Comparison of ENCODE assay signal across 15 mouse cellular contexts in the genomic region with DNA sequence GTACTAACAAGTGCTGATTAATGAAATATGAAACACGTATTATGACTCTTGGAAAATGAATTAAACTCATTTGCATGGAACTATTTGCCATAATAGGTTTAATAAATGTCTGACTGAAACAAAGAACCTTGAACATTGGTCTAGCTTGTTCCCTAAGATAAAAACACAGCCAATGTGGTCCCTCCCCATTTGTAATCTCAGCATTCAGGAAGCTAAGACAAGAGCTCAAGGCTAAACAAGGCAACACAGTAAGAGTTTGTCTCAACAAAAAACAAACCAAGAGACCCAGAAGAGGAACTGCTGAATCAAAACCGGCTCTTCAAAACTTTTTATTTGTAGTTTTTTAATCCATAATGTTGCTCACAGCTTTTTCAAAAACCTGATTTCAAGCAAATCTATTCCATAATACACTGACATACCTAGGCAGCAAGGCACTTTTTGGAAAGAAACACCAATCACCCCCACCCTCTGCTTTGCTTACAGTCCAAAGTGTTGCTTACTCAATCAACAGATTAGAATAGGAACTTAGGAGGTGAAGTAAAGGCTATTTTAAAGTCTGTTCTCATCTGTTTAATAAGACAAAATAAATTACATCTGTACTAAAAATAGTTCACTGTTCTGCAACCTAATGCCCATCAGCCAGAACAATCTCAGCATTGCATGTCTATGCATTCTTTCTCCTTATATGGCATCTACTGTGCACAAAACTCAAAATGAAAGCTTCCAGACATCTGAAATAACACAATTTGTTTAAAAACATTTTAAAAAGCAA.
DNase-seq lines count a peak whose midpoint lies in the region; ATAC-seq and TF ChIP-seq lines count a peak whose summit lies in the region.
"Had no signal": no experiment of that assay in that cellular context is flagged by ENCODE, and none has a peak within 500 bp of the region (broad histone marks: within the 10 kb centered on the region; RNA-seq: fewer than 3 reads in every experiment).

No protein-coding gene starts in this region.

- no peak for TF ChIP-seq POLR2A in bone marrow macrophage, adult 2 months (IDR thresholded peaks at IDR 0.05; ENCODE audit: borderline replicate concordance, low read depth, low read length)
- TF ChIP-seq POLR2A in myocyte (IDR thresholded peaks at IDR 0.05; ENCODE audit: insufficient read length, low read depth), result no peak

- H3K4me3 ChIP-seq in limb, embryonic 12.5 days (replicated peaks), result no peak overlapping the region
- no peak overlapping the region for H3K4me3 ChIP-seq in limb, embryonic 10.5 days
- H3K4me3 ChIP-seq in bone marrow macrophage, adult 2 months (ENCODE audit: insufficient read depth, low read length), result no peak overlapping the region
- H3K4me3 ChIP-seq in myocyte, result no peak overlapping the region
- H3K4me3 ChIP-seq: midbrain, embryonic 12.5 days; neural tube, embryonic 15.5 days had no signal

- H3K4me2 ChIP-seq in limb, embryonic 12.5 days, result no peak overlapping the region
- peak overlapping the region; percentile 46 for H3K4me2 ChIP-seq in myocyte (ENCODE audit: low read depth)
- H3K4me2 ChIP-seq: liver, embryonic 11.5 days; midbrain, embryonic 12.5 days; neural tube, embryonic 15.5 days had no signal

- H3K79me2 ChIP-seq in myocyte (ENCODE audit: control insufficient read depth, insufficient read depth), result peaks cover 4% of the 10 kb centered on the region

- H3K27me3 ChIP-seq in limb, embryonic 12.5 days, result no peaks in the 10 kb centered on the region
- H3K27me3 ChIP-seq in limb, embryonic 10.5 days (ENCODE audit: low read depth, poor library complexity, severe bottlenecking), result no peaks in the 10 kb centered on the region
- H3K27me3 ChIP-seq in myocyte (ENCODE audit: control insufficient read depth, insufficient read depth, insufficient read length), result no peaks in the 10 kb centered on the region
- H3K27me3 ChIP-seq: midbrain, embryonic 12.5 days; neural tube, embryonic 15.5 days had no signal

- H3ac ChIP-seq in myocyte (ENCODE audit: control insufficient read depth, insufficient read length), result no peak overlapping the region

- intact Hi-C loops in left cerebral cortex, postnatal 14 days (cut with DNase I), result no loop called here

- peak; percentile 7 for DNase-seq in adrenal gland, postnatal 14 days
- no peak for DNase-seq in adrenal gland, postnatal 4 days (ENCODE audit: low spot score in 2 of 2)
- no peak for DNase-seq in limb, embryonic 10.5 days (ENCODE audit: low spot score)
- DNase-seq in left cerebral cortex, postnatal 14 days (ENCODE audit: low spot score in 2 of 2), result no peak
- DNase-seq: adrenal gland, postnatal 25 days; cerebellum, adult 9-11 months; thymus, postnatal 14 days had no signal

- no peaks in the 10 kb centered on the region for H3K9me3 ChIP-seq in limb, embryonic 12.5 days
- H3K9me3 ChIP-seq in limb, embryonic 10.5 days (replicated peaks), result no peaks in the 10 kb centered on the region
- H3K9me3 ChIP-seq: midbrain, embryonic 12.5 days; neural tube, embryonic 15.5 days had no signal

- 88% methylated on average over 2 of the region's 2 CpGs for WGBS in limb, embryonic 12.5 days
- WGBS in limb, embryonic 10.5 days, result 93% methylated on average over 2 of the region's 2 CpGs

- H3K9ac ChIP-seq in limb, embryonic 12.5 days (replicated peaks), result no peak overlapping the region
- H3K9ac ChIP-seq: midbrain, embryonic 12.5 days; neural tube, embryonic 15.5 days had no signal

- 0 out of 2 replicates have a peak, but pooled peaks cover 6% of the 10 kb centered on the region for H3K4me1 ChIP-seq in limb, embryonic 12.5 days (replicated peaks)
- peaks cover 3% of the 10 kb centered on the region; the same call in 1 of the 2 replicates for H3K4me1 ChIP-seq in limb, embryonic 10.5 days
- H3K4me1 ChIP-seq in bone marrow macrophage, adult 2 months (ENCODE audit: control insufficient read depth, insufficient read depth, low read length), result peaks cover 25% of the 10 kb centered on the region
- H3K4me1 ChIP-seq: midbrain, embryonic 12.5 days; neural tube, embryonic 15.5 days had no signal

- peak overlapping the region; percentile 9; the same call in 1 of the 2 replicates for H3K27ac ChIP-seq in limb, embryonic 12.5 days
- no peak overlapping the region for H3K27ac ChIP-seq in limb, embryonic 10.5 days
- H3K27ac ChIP-seq in bone marrow macrophage, adult 2 months (ENCODE audit: insufficient read depth, low read depth, low read length), result peak overlapping the region; percentile 61
- H3K27ac ChIP-seq: hindbrain, postnatal 0 days; midbrain, embryonic 12.5 days; neural tube, embryonic 15.5 days had no signal

- no peak for ATAC-seq in limb, embryonic 12.5 days (ENCODE audit: insufficient number of reproducible peaks, insufficient read depth, low FRiP score, low TSS enrichment, low read depth)
- ATAC-seq in erythroblast, adult 5-6 weeks (replicated peaks; ENCODE audit: low FRiP score, poor library complexity, severe bottlenecking), result no peak
- ATAC-seq: hindbrain, postnatal 0 days had no signal

- TF ChIP-seq CTCF in bone marrow macrophage, adult 2 months (IDR thresholded peaks at IDR 0.05; ENCODE audit: low read depth, low read length), result no peak

- H3K36me3 ChIP-seq in limb, embryonic 12.5 days, result peaks cover 13% of the 10 kb centered on the region
- peaks cover 8% of the 10 kb centered on the region; the same call in 1 of the 2 replicates for H3K36me3 ChIP-seq in limb, embryonic 10.5 days
- H3K36me3 ChIP-seq in myocyte (ENCODE audit: control insufficient read depth, insufficient read depth), result peaks cover 14% of the 10 kb centered on the region

TF ChIP-seq in myocyte, 11 proteins besides CTCF, POLR2A, EP300 and RAD21:
- no peak for TF ChIP-seq USF1 (IDR thresholded peaks at IDR 0.05; ENCODE audit: low read depth)
- peak; percentile 62 for TF ChIP-seq SRF (IDR thresholded peaks at IDR 0.05; ENCODE audit: control insufficient read depth, insufficient read length, low read depth)
